Mouse (Mus musculus): Measurements from ENCODE around the gene Klk1b3. TPM values are rescaled to one million over a fixed set of nuclear protein-coding genes. Genes with fewer than 3 reads are reported as not detected.
"Not testable (repeated sequence)": the region's sequence is repeated elsewhere in the genome, so short reads cannot be mapped to it uniquely, and the experiment has no call there.

The Klk1b3 gene
- total and polyA plus RNA-seq, 2 experiments from 2014 or later = not detected

DNA sequence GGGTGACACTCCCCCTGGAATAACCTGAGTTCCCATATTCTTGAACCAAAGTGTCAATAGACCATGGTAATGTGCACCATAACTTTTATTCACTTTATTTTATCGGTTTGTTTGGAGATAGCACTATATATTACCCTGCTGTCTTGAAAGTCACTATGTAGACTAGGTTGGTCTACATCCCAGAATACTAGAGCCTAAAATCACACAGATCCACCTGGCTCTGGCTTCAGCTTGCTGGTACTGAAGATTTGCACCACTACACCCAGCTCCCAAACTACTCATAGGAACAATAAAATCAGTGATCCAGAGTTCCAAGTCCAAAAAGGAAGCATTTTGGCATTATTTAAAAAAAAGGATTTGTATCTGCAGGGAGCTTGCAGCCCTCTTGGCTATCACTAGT, 17.7 kb downstream of the Klk1b3 start, which contains the start of gene Klk1b5:
Gene Klk1b5 (plus strand): TSS at position 301 of the 400 bp plus-strand sequence.
- Histone ChIP-seq H3K27ac (ENCODE audit: low read depth, low read length) (no peak within 1 kb of the TSS), H3K27me3 (ENCODE audit: insufficient read depth, low read length) (no peaks in the 10 kb centered on the region), H3K36me3 (ENCODE audit: insufficient read depth) (no peaks in the 10 kb centered on the region), H3K9ac (no peak within 1 kb of the TSS), H3K4me2 (ENCODE audit: low read depth) (no peak within 1 kb of the TSS), H3K4me3 (ENCODE audit: low read depth, low read length) (no peak within 1 kb of the TSS), H3K9me3 (ENCODE audit: low read length) (no peaks in the 10 kb centered on the region), H3K4me1 (ENCODE audit: insufficient read depth) (no peaks in the 10 kb centered on the region)
- DNase-seq (no peak), ATAC-seq (no peak)
- 79% methylated on average over 1 of the region's 1 CpGs for WGBS
- TF ChIP-seq CTCF (IDR thresholded peaks at IDR 0.05; ENCODE audit: low read depth) = no peak

DNA sequence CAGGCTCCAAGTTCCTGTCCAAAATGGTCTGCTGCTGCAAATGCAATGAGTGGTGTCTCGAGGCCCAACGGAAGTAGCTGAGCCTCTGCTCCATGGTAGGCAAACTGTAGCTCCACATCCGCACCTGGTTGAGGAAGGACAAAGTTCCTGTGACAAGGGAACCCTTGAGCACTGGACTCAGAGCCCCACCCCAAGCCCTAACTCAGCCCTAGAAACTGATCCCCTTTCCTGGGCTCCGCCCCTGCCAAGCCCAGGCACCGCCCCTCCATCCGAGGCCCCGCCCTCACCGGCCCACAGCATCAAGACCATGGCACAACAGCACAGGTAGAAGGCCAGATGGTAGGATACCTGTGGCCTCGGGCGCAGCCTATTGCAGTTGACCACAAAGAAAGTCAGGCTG, 23.6 kb downstream of the Klk1b3 start:
- not testable (repeated sequence) for H3K4me1 ChIP-seq (ENCODE audit: insufficient read depth); DNase-seq
- WGBS = 85% methylated on average over 8 of the region's 10 CpGs

DNA sequence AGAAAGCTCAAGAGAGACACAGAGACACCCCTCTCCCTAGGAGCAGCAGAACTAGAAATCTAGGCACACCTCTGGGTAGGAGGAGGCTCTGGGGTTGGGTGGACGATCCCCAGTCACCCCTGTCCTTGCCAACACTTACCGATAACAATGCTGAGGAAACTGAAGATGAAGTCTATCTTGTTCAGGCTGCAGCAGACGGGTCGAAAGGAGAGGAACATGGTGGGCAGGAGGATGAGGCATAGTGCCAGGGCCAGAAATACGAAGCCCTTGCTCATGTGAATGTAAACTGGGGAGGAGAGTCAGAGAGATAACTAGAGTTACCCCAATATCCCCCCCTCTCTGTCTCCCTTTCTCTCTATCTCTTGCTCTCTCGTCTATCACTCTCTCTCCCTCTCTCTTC, 24.3 kb downstream of the Klk1b3 start:
- not testable (repeated sequence) for H3K27me3 ChIP-seq (ENCODE audit: insufficient read depth, low read length); H3K9ac ChIP-seq; H3K4me2 ChIP-seq (ENCODE audit: low read depth); ATAC-seq; H3K4me3 ChIP-seq (ENCODE audit: low read depth, low read length); H3K9me3 ChIP-seq (ENCODE audit: low read length); DNase-seq; H3K4me1 ChIP-seq (ENCODE audit: insufficient read depth); H3K36me3 ChIP-seq (ENCODE audit: insufficient read depth); H3K27ac ChIP-seq (ENCODE audit: low read depth, low read length)
- WGBS = 77% methylated on average over 6 of the region's 6 CpGs

More for the DNA sequence above, 23.6 kb downstream of the Klk1b3 start:
- H3K4me2 ChIP-seq (ENCODE audit: low read depth); ATAC-seq; H3K9me3 ChIP-seq (ENCODE audit: low read length); H3K36me3 ChIP-seq (ENCODE audit: insufficient read depth); H3K4me3 ChIP-seq (ENCODE audit: low read depth, low read length); H3K9ac ChIP-seq; H3K27me3 ChIP-seq (ENCODE audit: insufficient read depth, low read length); H3K27ac ChIP-seq (ENCODE audit: low read depth, low read length): not testable (repeated sequence)

DNA sequence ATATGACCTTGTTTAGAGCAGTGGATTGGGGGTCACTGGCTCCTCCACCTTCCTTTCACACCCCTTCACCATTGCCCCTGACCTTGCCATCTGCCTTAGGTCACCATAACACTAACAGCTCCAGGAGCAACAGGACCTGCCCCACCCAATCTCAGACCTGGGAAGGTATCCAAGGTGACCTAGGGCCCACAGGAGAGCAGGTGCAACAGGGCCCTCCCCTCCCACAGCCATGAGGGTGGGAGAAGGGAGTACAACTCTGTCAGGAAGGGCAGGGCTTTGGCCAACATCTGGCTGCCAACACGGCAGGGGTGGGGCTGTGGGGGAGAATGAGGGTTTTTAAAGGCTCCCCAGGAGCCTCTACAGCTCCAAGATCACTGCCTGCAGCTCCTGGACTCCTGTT, 27.1 kb downstream of the Klk1b3 start, which contains the start of gene Klk1:
Gene Klk1 (plus strand): TSS at position 285 of the 400 bp plus-strand sequence.
- H3K27ac ChIP-seq (ENCODE audit: low read depth, low read length) = no peak within 1 kb of the TSS
- no peaks in the 10 kb centered on the region for H3K4me1 ChIP-seq (ENCODE audit: insufficient read depth)
- no peak within 1 kb of the TSS for H3K4me3 ChIP-seq (ENCODE audit: low read depth, low read length)
- 44% methylated on average over 1 of the region's 1 CpGs for WGBS
- H3K9me3 ChIP-seq (ENCODE audit: low read length) = no peaks in the 10 kb centered on the region
- H3K27me3 ChIP-seq (ENCODE audit: insufficient read depth, low read length) = no peaks in the 10 kb centered on the region
- H3K4me2 ChIP-seq (ENCODE audit: low read depth) = no peak within 1 kb of the TSS
- no peak for TF ChIP-seq CTCF (IDR thresholded peaks at IDR 0.05; ENCODE audit: low read depth)
- no peak for ATAC-seq
- no peak within 1 kb of the TSS for H3K9ac ChIP-seq
- no peak for DNase-seq
- H3K36me3 ChIP-seq (ENCODE audit: insufficient read depth) = no peaks in the 10 kb centered on the region

DNA sequence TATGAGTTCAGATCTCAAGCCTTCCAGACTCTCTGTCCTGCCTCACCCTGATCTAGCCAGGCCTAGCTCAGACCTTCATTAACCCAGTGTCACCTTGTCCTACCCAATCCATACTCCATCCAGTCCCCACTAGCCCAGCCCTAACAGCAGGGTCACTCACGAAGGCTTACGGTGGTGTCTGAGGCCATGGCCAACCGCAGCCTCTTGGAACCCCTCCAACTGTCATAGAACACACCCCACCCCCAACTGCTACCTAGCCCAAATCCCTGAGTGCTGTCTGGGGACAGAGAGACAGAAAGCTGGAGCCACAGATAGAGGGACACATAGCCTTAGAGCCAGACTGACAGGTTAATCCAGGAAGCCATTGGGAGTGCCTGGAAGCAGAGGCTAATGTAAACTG, 37.9 kb downstream of the Klk1b3 start, which contains the start of gene Gm36864:
Gene Gm36864 (plus strand): TSS at position 269 of the 400 bp plus-strand sequence.
- Histone ChIP-seq H3K4me1 (ENCODE audit: insufficient read depth) (no peaks in the 10 kb centered on the region), H3K27me3 (ENCODE audit: insufficient read depth, low read length) (no peaks in the 10 kb centered on the region), H3K27ac (ENCODE audit: low read depth, low read length) (no peak within 1 kb of the TSS), H3K4me2 (ENCODE audit: low read depth) (no peak within 1 kb of the TSS), H3K4me3 (ENCODE audit: low read depth, low read length) (no peak within 1 kb of the TSS), H3K9me3 (ENCODE audit: low read length) (no peaks in the 10 kb centered on the region), H3K36me3 (ENCODE audit: insufficient read depth) (no peaks in the 10 kb centered on the region), H3K9ac (no peak within 1 kb of the TSS)
- no peak for TF ChIP-seq CTCF (IDR thresholded peaks at IDR 0.05; ENCODE audit: low read depth)
- DNase-seq (no peak), ATAC-seq (no peak)
- WGBS = 79% methylated on average over 3 of the region's 3 CpGs

DNA sequence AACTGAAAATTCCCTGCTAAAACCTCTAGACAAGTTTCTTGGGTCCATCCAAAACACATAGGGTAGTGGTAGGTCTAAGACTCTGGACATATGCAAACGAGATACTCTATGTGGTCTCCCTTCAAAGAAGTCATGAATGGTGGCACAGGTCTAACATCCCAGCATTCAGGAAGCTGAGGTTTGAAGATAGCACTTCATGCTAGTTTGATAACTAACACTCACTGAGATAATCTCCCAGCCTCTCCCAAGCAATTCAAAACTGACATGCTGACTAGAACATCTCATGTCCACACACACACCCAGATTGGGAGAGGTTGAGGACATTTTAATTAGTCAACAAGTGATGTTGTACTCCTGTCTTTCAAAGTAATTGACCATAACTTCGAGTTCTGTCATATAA, 41.9 kb downstream of the Klk1b3 start:
- no peaks in the 10 kb centered on the region for H3K9me3 ChIP-seq (ENCODE audit: low read length)
- DNase-seq (no peak), ATAC-seq (no peak)
- no peak overlapping the region for H3K4me3 ChIP-seq (ENCODE audit: low read depth, low read length)
- no peaks in the 10 kb centered on the region for H3K4me1 ChIP-seq (ENCODE audit: insufficient read depth)
- H3K27ac ChIP-seq (ENCODE audit: low read depth, low read length) = no peak overlapping the region
- WGBS = 44% methylated on average over 2 of the region's 2 CpGs
- H3K27me3 ChIP-seq (ENCODE audit: insufficient read depth, low read length) = no peaks in the 10 kb centered on the region
- H3K9ac ChIP-seq = no peak overlapping the region
- H3K4me2 ChIP-seq (ENCODE audit: low read depth) = no peak overlapping the region
- H3K36me3 ChIP-seq (ENCODE audit: insufficient read depth) = no peaks in the 10 kb centered on the region
- TF ChIP-seq CTCF (IDR thresholded peaks at IDR 0.05; ENCODE audit: low read depth) = no peak

DNA sequence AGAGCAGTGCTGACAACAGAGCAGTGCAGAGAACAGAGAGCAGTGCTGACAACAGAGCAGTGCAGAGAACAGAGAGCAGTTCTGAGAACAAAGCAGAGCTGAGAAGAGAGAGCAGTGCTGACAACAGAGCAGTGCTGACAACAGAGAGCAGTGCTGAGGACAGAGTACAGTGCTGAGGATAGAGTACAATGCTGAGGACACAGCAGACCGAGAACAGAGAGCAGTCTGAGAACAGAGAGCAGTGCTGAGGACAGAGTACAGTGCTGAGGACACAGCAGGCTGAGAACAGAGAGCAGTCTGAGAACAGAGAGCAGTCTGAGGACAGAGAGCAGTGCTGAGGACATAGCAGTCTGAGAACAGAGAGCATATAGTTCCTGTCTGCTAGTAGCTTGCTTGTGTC, 42.7 kb downstream of the Klk1b3 start:
- Histone ChIP-seq H3K4me2 (ENCODE audit: low read depth) (no peak overlapping the region), H3K9me3 (ENCODE audit: low read length) (no peaks in the 10 kb centered on the region), H3K4me3 (ENCODE audit: low read depth, low read length) (no peak overlapping the region), H3K4me1 (ENCODE audit: insufficient read depth) (peaks cover 6% of the 10 kb centered on the region), H3K9ac (no peak overlapping the region), H3K36me3 (ENCODE audit: insufficient read depth) (no peaks in the 10 kb centered on the region), H3K27me3 (ENCODE audit: insufficient read depth, low read length) (no peaks in the 10 kb centered on the region), H3K27ac (ENCODE audit: low read depth, low read length) (no peak overlapping the region)
- WGBS = 63% methylated on average over 1 of the region's 1 CpGs
- DNase-seq (no peak), ATAC-seq (no peak; the same call in 1 of the 2 replicates)
- TF ChIP-seq CTCF (IDR thresholded peaks at IDR 0.05; ENCODE audit: low read depth) = no peak

DNA sequence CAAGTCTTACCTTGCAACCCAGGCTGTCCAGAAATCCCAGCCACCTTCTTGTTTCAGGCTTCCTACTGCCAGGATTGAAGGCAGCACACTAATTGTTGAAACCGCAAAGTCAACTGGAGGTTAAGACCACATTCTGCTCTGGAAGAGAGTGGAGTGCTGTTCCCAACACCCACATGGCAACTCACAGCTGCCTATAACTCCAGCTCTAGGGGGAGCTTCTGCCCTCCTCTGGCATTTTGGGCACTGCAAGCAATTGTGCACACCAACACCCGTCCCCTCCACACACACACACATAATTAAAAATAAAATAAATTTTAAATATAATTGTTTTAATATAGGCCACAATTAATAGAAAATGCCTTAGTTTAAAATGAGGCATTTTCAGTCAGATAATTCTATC, 43.2 kb downstream of the Klk1b3 start:
- H3K36me3 ChIP-seq (ENCODE audit: insufficient read depth) = no peaks in the 10 kb centered on the region
- H3K4me1 ChIP-seq (ENCODE audit: insufficient read depth) = peaks cover 7% of the 10 kb centered on the region
- DNase-seq = no peak
- H3K9me3 ChIP-seq (ENCODE audit: low read length) = no peaks in the 10 kb centered on the region
- no peak overlapping the region for H3K27ac ChIP-seq (ENCODE audit: low read depth, low read length)
- TF ChIP-seq CTCF (IDR thresholded peaks at IDR 0.05; ENCODE audit: low read depth) = no peak
- no peak for ATAC-seq
- H3K4me3 ChIP-seq (ENCODE audit: low read depth, low read length) = no peak overlapping the region
- H3K9ac ChIP-seq = no peak overlapping the region
- no peak overlapping the region for H3K4me2 ChIP-seq (ENCODE audit: low read depth)
- H3K27me3 ChIP-seq (ENCODE audit: insufficient read depth, low read length) = no peaks in the 10 kb centered on the region
- WGBS = 68% methylated on average over 2 of the region's 2 CpGs

Data from forebrain, postnatal 0 days (tissue).